Mouse (Mus musculus) retina, postnatal 7 days (tissue): ENCODE data around the gene 1700013G24Rik.

Experiments used
- DNase-seq: peaks from one replicate; pipeline ENCODE4 v3.0.0-alpha.2; 2012; ENCODE audit warnings: low read depth, low spot score

Gene 1700013G24Rik

GRCm38 (mm10) chr4:137476065-137476760, 23.1 kb downstream of the 1700013G24Rik start:
- DNase-seq: no peak

GRCm38 (mm10) chr4:137476761-137477237, 23.7 kb downstream of the 1700013G24Rik start:
- DNase-seq: no peak

- no peak for DNase-seq
These were observed 24.5 kb downstream of the 1700013G24Rik start for GRCm38 (mm10) chr4:137477611-137478010.

GRCm38 (mm10) chr4:137478306-137478705, 25.2 kb downstream of the 1700013G24Rik start:
- DNase-seq: no peak

GRCm38 (mm10) chr4:137479757-137480156, 26.7 kb downstream of the 1700013G24Rik start:
- no peak for DNase-seq

GRCm38 (mm10) chr4:137480191-137480992, 27.3 kb downstream of the 1700013G24Rik start:
- DNase-seq: no peak

GRCm38 (mm10) chr4:137480993-137481340, 27.9 kb downstream of the 1700013G24Rik start:
- no peak for DNase-seq

GRCm38 (mm10) chr4:137481381-137482030, 28.4 kb downstream of the 1700013G24Rik start:
- DNase-seq: no peak

GRCm38 (mm10) chr4:137483871-137484270, 30.8 kb downstream of the 1700013G24Rik start:
- no peak for DNase-seq

- no peak for DNase-seq
These were observed 31.5 kb downstream of the 1700013G24Rik start for GRCm38 (mm10) chr4:137484586-137484985.

GRCm38 (mm10) chr4:137485258-137485960, 32.3 kb downstream of the 1700013G24Rik start:
- no peak for DNase-seq

GRCm38 (mm10) chr4:137486081-137487014, 33.3 kb downstream of the 1700013G24Rik start:
- DNase-seq: no peak

- DNase-seq: peak; percentile 29
These were observed 34.4 kb downstream of the 1700013G24Rik start for GRCm38 (mm10) chr4:137487286-137488000.

- DNase-seq: no peak
These were observed 35.0 kb downstream of the 1700013G24Rik start for GRCm38 (mm10) chr4:137488038-137488437.

- no peak for DNase-seq
These were observed 35.7 kb downstream of the 1700013G24Rik start for GRCm38 (mm10) chr4:137488571-137489303.

GRCm38 (mm10) chr4:137489996-137490395, 36.9 kb downstream of the 1700013G24Rik start:
- DNase-seq: no peak

- no peak for DNase-seq
These were observed 39.5 kb downstream of the 1700013G24Rik start for GRCm38 (mm10) chr4:137492563-137492962.

GRCm38 (mm10) chr4:137493187-137493586, 40.1 kb downstream of the 1700013G24Rik start:
- DNase-seq: no peak
